Mouse (Mus musculus) layer of hippocampus, adult 9-11 months (tissue): Measurements from ENCODE around the gene Rnf181.
A peak's percentile ranks its signal among the peaks of the same experiment; 100 is the strongest.

ENCODE experiments used
- DNase-seq: peaks from one replicate; pipeline ENCODE4 v3.0.0; 2022

Rnf181 gene

DNA sequence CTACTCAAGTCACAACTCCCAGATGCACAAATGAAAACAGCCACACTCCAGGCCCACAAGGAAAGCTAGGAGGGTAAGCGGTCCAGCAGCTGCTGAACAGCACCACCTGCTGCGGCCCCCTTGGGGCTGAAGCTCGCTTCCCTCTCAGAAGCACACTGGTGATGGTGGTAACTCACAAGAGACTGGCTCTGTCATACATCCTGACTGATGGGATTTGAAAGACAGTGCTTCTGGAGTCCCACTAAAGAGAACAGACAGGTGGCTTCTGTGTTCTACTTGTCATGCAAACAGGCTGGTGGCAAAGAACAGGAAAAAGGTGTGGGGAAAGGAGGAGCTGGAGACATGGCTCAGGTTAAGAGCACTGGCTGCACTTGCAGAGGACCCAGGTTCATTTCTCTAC is 43.8 kb downstream of the Rnf181 start:
- no peak for DNase-seq

DNA sequence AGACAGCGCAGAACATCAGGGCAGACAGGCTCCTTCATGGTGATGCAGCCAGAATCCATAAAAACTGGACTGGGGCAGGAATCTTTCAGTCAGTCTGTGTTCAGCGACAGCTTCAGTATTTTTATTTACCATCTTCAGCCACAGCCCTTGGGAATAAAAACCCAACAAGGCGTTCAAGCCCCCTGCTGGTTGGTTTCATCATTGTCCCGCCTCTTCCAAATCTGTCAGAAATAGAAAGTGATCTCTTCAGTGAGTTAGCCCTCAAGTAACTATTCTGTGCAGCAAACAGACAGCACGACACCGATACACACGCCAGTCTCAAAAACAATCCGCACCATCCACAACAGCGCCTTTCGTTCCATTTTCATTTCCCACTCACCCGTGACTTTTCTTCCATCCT is 47.7 kb downstream of the Rnf181 start:
- DNase-seq, result peak; percentile 27

DNA sequence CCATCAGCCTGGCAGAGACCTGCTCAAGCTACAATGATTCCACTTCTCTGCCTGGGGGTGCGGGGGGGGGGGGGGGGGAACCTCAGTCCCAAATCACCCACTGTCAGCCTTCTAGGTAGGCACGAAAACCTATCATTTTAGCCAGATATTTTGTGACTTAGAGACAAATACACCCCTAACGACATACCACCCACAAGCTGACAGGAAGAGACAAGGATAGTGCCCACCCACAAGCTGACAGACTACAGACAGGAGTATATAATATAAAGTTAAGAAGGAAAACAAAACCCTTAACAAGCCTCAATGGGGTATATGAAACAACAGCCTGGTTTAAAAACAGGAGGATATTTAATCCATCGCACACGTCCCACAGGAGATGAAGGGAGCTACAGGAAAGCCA is 48.3 kb downstream of the Rnf181 start:
- DNase-seq, result no peak

DNA sequence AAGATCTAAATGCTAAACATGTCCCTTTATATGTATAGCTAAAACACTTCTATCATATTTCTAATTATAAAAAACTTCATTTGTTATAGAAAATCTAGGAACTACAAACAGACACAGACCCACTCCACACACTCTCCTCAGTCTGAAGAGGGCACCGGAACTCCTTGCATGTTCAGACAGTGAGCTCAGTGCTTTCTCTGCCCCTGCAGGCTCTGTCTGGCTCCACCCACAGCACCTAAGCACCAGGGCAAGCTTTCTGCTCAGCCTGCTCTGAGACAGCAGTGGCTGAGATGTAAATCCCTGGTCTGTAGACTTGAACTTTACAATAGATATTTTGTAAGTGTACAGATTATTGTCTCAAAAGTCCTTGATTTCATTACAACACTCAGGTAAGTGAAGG is 50.7 kb downstream of the Rnf181 start:
- DNase-seq, result no peak

DNA sequence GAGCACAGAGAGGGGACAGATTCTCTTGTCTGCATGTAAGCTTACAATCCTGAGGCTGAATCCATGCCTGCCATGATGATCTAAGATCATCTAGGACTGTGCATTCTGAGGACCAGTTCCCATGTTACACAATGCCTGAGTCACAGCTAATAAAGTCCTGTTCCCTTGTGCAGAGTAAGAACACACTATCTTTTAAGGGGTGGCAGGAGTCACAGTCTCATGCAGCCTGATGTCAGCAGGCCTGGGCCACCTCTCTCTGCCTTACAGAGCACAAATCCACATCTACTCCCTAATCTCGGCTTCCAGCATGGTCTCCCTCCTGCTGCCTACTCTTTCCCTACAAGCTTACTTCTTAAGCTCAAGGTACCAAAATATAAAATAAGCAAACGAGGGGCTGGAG is 51.4 kb downstream of the Rnf181 start:
- no peak for DNase-seq

DNA sequence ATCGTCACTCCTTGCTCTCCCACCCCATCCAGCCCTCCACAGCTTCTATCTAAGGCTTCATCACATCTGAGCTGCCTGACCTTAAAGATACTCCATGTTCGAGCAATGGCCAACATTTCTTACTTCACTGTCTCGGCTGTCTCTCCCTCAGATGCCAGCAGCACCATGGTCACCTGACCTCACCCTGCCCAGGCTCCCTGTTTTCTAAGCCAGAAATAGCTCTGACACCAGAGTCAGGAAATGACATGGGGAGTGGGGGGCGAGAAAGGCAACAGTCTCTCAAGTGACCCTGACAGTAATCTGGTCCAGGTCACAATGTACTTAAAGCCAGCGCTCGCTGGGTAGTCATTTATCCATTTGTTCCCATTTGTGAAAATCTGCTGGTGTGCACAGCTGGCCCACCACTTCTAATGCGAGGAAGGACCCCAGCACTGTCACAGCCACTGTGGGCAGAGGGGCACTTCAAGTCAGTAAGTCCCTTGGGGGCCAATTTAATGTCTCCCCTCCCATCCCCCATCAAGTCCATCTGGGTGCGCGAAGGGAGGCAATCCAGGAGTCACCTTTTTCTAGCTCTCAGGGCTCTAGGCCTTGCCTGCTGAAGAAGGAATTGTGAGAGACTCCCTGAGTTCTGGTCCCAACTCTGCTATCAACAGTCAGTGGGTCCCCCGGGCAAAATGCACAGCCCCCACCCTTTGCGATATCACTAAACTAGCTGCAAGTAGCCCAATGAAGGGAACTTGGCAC is 53.5 kb downstream of the Rnf181 start:
- no peak for DNase-seq

DNA sequence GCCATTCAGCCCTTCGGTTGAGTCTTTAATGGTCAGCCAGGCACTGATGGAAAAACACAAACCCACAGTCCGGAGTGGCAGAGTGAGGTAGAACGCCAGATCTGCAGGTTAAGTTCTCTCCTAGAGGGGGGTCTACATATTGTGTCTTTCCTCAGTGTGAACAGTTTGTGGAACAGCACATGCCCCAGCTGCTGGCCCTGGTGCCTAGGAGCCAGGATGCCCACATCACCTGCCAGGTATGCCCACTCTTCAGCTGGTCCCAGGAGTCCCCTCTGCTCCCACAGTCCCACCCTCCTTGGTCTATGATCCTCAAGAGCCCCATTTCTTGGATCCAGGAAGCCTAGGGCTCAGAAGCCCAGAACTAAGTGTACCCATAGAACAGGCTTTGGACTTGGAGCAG is 54.6 kb downstream of the Rnf181 start:
- no peak for DNase-seq
